Mouse (Mus musculus): ENCODE measurements around the gene Edem1. TPM values are rescaled to one million over a fixed set of nuclear protein-coding genes. Genes with fewer than 3 reads are reported as not detected.

Gene Edem1
- polyA plus RNA-seq, 1 experiment, result 12.8 TPM

DNA sequence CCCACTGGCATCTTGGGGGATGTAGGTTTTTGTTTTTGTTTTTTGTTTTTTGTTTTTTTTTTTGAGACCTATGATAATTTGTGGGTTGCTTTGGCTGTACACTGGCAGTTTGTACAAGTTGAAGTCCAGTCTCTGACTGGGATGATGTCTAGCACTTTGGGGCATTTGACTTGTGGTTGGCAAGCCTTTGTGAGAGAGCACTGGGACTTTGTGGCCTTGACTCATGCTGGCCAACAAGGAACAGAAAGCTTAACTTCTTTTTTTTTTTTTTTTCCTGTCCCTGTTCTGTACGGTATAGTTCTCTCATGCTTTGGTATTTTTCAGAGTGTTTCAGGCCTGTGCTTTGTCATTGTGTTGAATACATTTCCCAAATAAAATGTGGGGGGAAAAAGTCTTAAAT is 3.7 kb downstream of the Edem1 start:
- DNase-seq (ENCODE audit: low read depth), result no peak
- TF ChIP-seq CTCF (IDR thresholded peaks at IDR 0.05; ENCODE audit: borderline replicate concordance, extremely low read depth, insufficient read depth, insufficient read length) (no peak), POLR2A (IDR thresholded peaks at IDR 0.05; ENCODE audit: borderline replicate concordance, extremely low read depth, insufficient read depth, insufficient read length, poor library complexity, severe bottlenecking) (no peak)

- no peak for DNase-seq (ENCODE audit: low read depth)
- TF ChIP-seq POLR2A (IDR thresholded peaks at IDR 0.05; ENCODE audit: borderline replicate concordance, extremely low read depth, insufficient read depth, insufficient read length, poor library complexity, severe bottlenecking), result no peak
- no peak for TF ChIP-seq CTCF (IDR thresholded peaks at IDR 0.05; ENCODE audit: borderline replicate concordance, extremely low read depth, insufficient read depth, insufficient read length)
These were observed 4.5 kb downstream of the Edem1 start for GRCm38 (mm10) chr6:108832989-108833388.

DNA sequence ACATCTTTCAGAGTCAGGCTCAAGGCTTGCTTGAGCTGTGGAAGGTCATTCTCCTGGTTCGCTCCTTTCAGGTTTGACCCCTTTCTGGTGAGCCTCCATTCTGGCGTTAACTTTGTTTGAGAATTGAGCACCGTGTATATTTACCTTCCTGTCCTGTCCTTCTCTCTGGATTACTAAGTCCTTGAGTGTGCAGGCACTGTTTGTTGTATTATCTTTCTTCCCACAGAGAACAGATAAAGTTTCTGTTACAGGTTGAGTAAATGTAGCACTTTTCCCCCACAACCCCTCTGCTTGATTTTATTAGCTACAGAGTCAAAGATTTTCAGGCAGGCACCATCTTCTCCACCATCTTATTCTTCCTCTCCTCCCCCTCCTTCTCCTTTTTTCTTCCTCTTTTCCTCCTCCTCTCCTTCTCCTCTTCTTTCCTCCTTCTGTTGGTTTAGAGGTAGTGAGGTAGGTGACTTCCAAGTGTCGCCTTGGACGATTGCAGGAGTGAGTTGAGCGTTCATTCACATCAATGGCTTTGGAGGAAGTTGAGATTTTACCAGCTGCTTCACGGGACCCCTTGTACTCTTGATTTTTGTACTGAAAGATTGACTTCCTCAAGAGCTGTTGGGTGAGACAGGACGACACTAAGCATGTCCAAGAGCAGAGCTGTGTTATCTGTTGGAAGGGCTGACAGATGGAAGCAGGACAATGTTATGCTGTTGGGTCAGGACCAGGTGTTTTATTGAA is 5.7 kb downstream of the Edem1 start:
- no peak for DNase-seq (ENCODE audit: low read depth)
- TF ChIP-seq CTCF (IDR thresholded peaks at IDR 0.05; ENCODE audit: borderline replicate concordance, extremely low read depth, insufficient read depth, insufficient read length) (no peak), POLR2A (IDR thresholded peaks at IDR 0.05; ENCODE audit: borderline replicate concordance, extremely low read depth, insufficient read depth, insufficient read length, poor library complexity, severe bottlenecking) (no peak)

DNA sequence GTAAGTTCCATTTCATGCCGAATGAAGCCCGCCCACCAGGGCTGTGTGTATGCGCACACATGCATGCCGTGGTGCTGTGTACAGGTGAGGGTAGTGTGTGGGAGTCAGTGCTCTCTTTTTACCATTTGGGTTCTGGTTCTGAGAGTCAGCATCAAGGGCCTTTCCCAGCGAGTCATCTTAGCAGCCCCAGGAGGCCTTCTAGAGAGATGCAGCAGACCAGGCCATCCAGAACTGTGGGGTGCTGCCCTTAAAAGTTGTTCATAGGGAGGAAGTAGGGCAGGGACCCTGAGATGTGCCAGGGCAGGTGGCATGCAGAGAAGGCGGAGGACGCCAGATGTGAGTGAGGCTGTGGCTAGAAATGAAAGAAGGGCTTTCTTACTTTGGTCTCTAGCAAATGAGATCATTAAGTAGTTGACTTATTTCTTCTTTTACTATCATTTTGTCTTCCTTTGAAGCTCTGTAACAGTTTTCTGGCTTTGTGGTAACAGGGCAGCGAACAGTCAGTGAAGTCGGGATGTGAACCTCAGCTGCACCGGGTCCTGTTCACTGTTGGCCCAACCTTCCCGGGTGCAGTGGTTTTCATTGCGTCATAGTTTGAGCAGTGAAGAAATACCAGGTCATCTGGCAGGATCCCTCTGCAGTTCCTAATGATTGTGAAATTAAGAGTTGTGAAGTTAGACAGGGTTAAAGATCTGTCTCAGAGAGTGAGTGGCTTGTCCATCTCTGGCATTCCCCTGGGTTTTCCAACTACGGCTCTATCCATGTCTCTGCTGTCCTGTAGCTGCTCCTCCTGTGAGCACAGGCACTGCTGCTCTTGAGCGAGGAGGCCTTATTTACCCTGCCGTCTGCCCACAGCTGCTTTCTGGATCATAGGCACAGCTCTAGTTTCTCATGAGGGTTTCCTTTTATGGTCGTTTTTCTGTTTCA is 7.6 kb downstream of the Edem1 start:
- TF ChIP-seq CTCF (IDR thresholded peaks at IDR 0.05; ENCODE audit: borderline replicate concordance, extremely low read depth, insufficient read depth, insufficient read length), result no peak
- TF ChIP-seq POLR2A (IDR thresholded peaks at IDR 0.05; ENCODE audit: borderline replicate concordance, extremely low read depth, insufficient read depth, insufficient read length, poor library complexity, severe bottlenecking), result no peak
- no peak for DNase-seq (ENCODE audit: low read depth)

- no peak for DNase-seq (ENCODE audit: low read depth)
- TF ChIP-seq CTCF (IDR thresholded peaks at IDR 0.05; ENCODE audit: borderline replicate concordance, extremely low read depth, insufficient read depth, insufficient read length) (no peak), POLR2A (IDR thresholded peaks at IDR 0.05; ENCODE audit: borderline replicate concordance, extremely low read depth, insufficient read depth, insufficient read length, poor library complexity, severe bottlenecking) (no peak)
These were observed 8.6 kb downstream of the Edem1 start for GRCm38 (mm10) chr6:108837081-108837480.

DNA sequence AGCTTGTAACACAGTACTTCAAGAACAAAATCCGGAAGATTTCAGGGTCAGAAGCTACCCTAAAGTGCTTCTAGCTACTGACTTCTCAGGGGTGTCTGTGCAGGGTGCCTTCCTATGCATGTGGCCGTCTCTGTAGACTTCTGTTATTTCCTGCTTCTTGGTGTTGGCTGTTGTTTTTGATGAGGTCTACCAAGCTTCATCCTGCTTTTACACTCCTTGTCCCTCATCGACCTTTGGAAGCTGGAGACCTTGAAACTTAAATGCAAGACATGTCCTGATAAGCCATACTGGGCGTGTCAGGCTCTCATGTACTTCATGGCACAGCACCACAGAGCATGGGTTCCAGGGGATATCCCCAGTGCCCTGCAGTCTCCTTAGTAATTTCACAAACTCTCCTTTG is 9.5 kb downstream of the Edem1 start:
- TF ChIP-seq CTCF (IDR thresholded peaks at IDR 0.05; ENCODE audit: borderline replicate concordance, extremely low read depth, insufficient read depth, insufficient read length), result no peak
- no peak for TF ChIP-seq POLR2A (IDR thresholded peaks at IDR 0.05; ENCODE audit: borderline replicate concordance, extremely low read depth, insufficient read depth, insufficient read length, poor library complexity, severe bottlenecking)
- no peak for DNase-seq (ENCODE audit: low read depth)

DNA sequence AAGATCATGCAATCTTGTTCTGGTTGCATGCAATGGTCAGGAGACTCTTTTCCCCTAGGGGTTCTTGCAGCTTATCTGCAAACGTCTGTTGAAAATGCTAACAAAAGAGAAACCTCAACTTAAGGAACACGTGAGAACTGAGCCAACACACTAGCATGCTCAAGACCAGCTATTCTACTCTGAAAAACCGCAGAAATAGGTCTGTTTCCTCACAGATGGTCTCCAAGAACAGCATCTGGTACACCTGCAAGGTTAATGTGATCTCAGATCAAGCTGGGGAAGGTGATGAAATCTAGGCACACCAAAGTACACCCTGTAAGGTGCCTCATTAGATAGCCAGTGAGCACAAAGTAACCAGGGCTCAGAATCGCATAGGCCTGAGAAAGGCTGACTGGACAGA is 11.0 kb downstream of the Edem1 start:
- DNase-seq (ENCODE audit: low read depth), result no peak

DNA sequence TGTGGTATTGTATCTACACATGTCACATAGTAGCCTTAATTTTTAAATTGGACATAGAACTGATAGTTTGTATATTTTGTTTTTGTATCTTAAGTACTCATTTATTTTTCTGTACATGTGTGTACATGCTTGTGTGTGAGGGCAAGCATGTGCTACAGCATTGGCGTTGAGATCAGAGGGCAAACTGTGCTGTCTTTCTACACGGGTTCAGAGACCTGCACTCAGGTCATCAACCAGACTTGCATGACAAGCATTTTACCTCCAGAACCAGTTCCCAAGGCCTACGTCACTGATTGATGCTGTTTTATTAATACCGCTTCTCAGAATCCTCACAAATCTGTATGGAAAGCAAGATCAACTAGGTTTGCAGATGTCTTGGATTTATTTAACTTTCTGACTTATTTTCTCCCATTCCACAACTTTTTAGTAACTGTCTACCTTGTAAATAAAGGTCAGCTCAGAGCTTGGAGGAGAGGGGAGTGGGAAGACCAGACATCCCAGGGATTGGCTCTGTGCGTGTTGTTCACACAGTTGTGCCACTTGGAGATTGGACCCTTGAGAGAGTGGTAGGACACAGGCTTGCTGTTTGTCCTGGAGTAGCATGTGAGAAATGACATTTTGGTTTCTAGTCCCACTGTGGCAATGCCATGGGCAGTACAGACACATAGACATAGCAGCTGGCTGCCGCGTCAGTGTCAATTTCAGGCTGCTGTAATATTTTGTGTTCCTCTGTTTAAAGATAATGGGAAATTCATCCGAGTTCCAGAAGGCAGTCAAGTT is 12.6 kb downstream of the Edem1 start:
- no peak for TF ChIP-seq POLR2A (IDR thresholded peaks at IDR 0.05; ENCODE audit: borderline replicate concordance, extremely low read depth, insufficient read depth, insufficient read length, poor library complexity, severe bottlenecking)
- TF ChIP-seq CTCF (IDR thresholded peaks at IDR 0.05; ENCODE audit: borderline replicate concordance, extremely low read depth, insufficient read depth, insufficient read length), result no peak
- no peak for DNase-seq (ENCODE audit: low read depth)

More for the DNA sequence above, 11.0 kb downstream of the Edem1 start:
- TF ChIP-seq POLR2A (IDR thresholded peaks at IDR 0.05; ENCODE audit: borderline replicate concordance, extremely low read depth, insufficient read depth, insufficient read length, poor library complexity, severe bottlenecking), result no peak
- TF ChIP-seq CTCF (IDR thresholded peaks at IDR 0.05; ENCODE audit: borderline replicate concordance, extremely low read depth, insufficient read depth, insufficient read length), result no peak

GRCm38 (mm10) chr6:108843664-108844063 is 15.2 kb downstream of the Edem1 start:
- DNase-seq (ENCODE audit: low read depth), result no peak
- TF ChIP-seq POLR2A (IDR thresholded peaks at IDR 0.05; ENCODE audit: borderline replicate concordance, extremely low read depth, insufficient read depth, insufficient read length, poor library complexity, severe bottlenecking) (no peak), CTCF (IDR thresholded peaks at IDR 0.05; ENCODE audit: borderline replicate concordance, extremely low read depth, insufficient read depth, insufficient read length) (no peak)

GRCm38 (mm10) chr6:108844093-108844492 is 15.7 kb downstream of the Edem1 start:
- TF ChIP-seq CTCF (IDR thresholded peaks at IDR 0.05; ENCODE audit: borderline replicate concordance, extremely low read depth, insufficient read depth, insufficient read length) (no peak), POLR2A (IDR thresholded peaks at IDR 0.05; ENCODE audit: borderline replicate concordance, extremely low read depth, insufficient read depth, insufficient read length, poor library complexity, severe bottlenecking) (no peak)
- DNase-seq (ENCODE audit: low read depth), result no peak

DNA sequence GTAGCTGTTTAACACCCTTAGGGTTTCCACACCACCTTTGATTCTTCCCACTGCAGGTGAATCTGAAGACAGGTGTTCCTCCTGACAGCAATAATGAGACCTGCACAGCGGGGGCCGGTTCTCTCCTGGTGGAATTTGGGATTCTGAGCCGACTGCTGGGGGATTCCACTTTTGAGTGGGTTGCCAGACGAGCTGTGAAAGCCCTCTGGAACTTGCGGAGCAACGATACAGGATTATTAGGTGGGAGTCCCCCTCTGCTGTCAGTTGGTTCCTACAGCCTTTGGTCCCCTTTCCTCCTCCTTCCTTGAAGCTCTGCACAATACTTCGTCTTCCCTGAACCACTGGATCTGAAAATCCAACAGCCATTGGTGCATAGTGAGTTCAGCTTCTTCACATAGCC is 16.3 kb downstream of the Edem1 start:
- DNase-seq (ENCODE audit: low read depth), result no peak
- TF ChIP-seq CTCF (IDR thresholded peaks at IDR 0.05; ENCODE audit: borderline replicate concordance, extremely low read depth, insufficient read depth, insufficient read length), result no peak
- TF ChIP-seq POLR2A (IDR thresholded peaks at IDR 0.05; ENCODE audit: borderline replicate concordance, extremely low read depth, insufficient read depth, insufficient read length, poor library complexity, severe bottlenecking), result no peak
